Mouse (Mus musculus): ENCODE data around the gene Rbm8a. TPM values are rescaled to one million over a fixed set of nuclear protein-coding genes. Genes with fewer than 3 reads are reported as not detected.

Rbm8a gene
- total and polyA plus RNA-seq, 3 experiments, result 47.4 to 115 (median 47.6) TPM

- no peak for TF ChIP-seq CTCF (IDR thresholded peaks at IDR 0.05; ENCODE audit: low read depth, low read length)
- TF ChIP-seq POLR2AphosphoS5 (IDR thresholded peaks at IDR 0.05; ENCODE audit: insufficient replicate concordance, low read depth, low read length), result no peak
- TF ChIP-seq TAL1 (conservative IDR thresholded peaks at IDR 0.05; ENCODE audit: low read depth, low read length), result no peak
- TF ChIP-seq GATA2 (IDR thresholded peaks at IDR 0.05; ENCODE audit: borderline replicate concordance, low read depth, low read length), result no peak
- TF ChIP-seq GATA1 (IDR thresholded peaks at IDR 0.05; ENCODE audit: borderline replicate concordance, low read length), result no peak
- ATAC-seq (ENCODE audit: extremely low read depth, insufficient number of reproducible peaks, low FRiP score, poor library complexity, severe bottlenecking) (no peak), DNase-seq (ENCODE audit: low spot score) (no peak)
- H3K27me3 ChIP-seq (ENCODE audit: insufficient read depth, low read length), result peaks cover 25% of the 10 kb centered on the region
- no peaks in the 10 kb centered on the region for H3K36me3 ChIP-seq (replicated peaks)
- no peak overlapping the region for H3K4me3 ChIP-seq (ENCODE audit: low read depth, low read length)
- peaks cover 18% of the 10 kb centered on the region for H3K4me1 ChIP-seq (ENCODE audit: insufficient read depth, low read depth, low read length)
- H3K9me3 ChIP-seq (replicated peaks), result no peaks in the 10 kb centered on the region
Observed at GRCm38 (mm10) chr3:96666916-96667315, 37.2 kb downstream of the Rbm8a start.

DNA sequence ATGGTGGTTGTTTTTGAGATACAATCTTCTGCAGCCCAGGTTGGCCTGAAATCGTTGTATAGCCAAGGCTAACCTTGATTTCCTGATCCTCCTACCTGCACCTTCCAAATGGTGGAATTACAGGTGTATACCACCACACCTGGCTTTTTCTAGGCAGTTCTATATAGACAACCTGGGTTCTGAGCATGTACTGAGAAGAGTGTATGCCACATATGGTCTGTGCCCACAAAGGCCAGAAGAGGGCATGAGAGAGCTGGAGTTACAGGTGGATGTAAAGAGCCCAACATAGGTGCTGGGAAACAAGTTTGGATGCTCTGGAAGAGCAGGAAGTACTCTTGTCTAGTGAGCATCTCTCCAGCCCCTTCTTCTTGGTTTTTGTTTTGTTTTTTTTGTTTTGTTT lies 37.6 kb downstream of the Rbm8a start:
- peaks cover 29% of the 10 kb centered on the region for H3K27me3 ChIP-seq (ENCODE audit: insufficient read depth, low read length)
- DNase-seq (ENCODE audit: low spot score), result no peak
- H3K4me1 ChIP-seq (ENCODE audit: insufficient read depth, low read depth, low read length), result peaks cover 18% of the 10 kb centered on the region
- H3K9me3 ChIP-seq (replicated peaks), result no peaks in the 10 kb centered on the region
- no peaks in the 10 kb centered on the region for H3K36me3 ChIP-seq (replicated peaks)
- no peak for TF ChIP-seq GATA1 (IDR thresholded peaks at IDR 0.05; ENCODE audit: borderline replicate concordance, low read length)
- TF ChIP-seq CTCF (IDR thresholded peaks at IDR 0.05; ENCODE audit: low read depth, low read length), result peak; percentile 7; the same call in 1 of the 2 replicates
- H3K4me3 ChIP-seq (ENCODE audit: low read depth, low read length), result no peak overlapping the region
- ATAC-seq (ENCODE audit: extremely low read depth, insufficient number of reproducible peaks, low FRiP score, poor library complexity, severe bottlenecking), result no peak

- Histone ChIP-seq H3K4me1 (ENCODE audit: insufficient read depth, low read depth, low read length) (peaks cover 16% of the 10 kb centered on the region), H3K9me3 (replicated peaks) (no peaks in the 10 kb centered on the region), H3K27me3 (ENCODE audit: insufficient read depth, low read length) (peaks cover 37% of the 10 kb centered on the region), H3K4me3 (ENCODE audit: low read depth, low read length) (no peak overlapping the region), H3K36me3 (replicated peaks) (no peaks in the 10 kb centered on the region)
- TF ChIP-seq TAL1 (conservative IDR thresholded peaks at IDR 0.05; ENCODE audit: low read depth, low read length), result no peak
- no peak for TF ChIP-seq POLR2AphosphoS5 (IDR thresholded peaks at IDR 0.05; ENCODE audit: insufficient replicate concordance, low read depth, low read length)
- TF ChIP-seq GATA2 (IDR thresholded peaks at IDR 0.05; ENCODE audit: borderline replicate concordance, low read depth, low read length), result no peak
- DNase-seq (ENCODE audit: low spot score) (no peak), ATAC-seq (ENCODE audit: extremely low read depth, insufficient number of reproducible peaks, low FRiP score, poor library complexity, severe bottlenecking) (no peak)
Observed at GRCm38 (mm10) chr3:96668424-96669067, 38.8 kb downstream of the Rbm8a start.

GRCm38 (mm10) chr3:96669727-96670468 lies 40.2 kb downstream of the Rbm8a start, which contains the start of gene Ankrd35:
Gene Ankrd35, plus strand, starts transcription at chr3:96670131.
- Histone ChIP-seq H3K4me3 (ENCODE audit: low read depth, low read length) (peak within 1 kb of the TSS; percentile 67; the same call in 1 of the 2 replicates), H3K36me3 (replicated peaks) (no peaks in the 10 kb centered on the region), H3K4me1 (ENCODE audit: insufficient read depth, low read depth, low read length) (peaks cover 12% of the 10 kb centered on the region), H3K27me3 (ENCODE audit: insufficient read depth, low read length) (peaks cover 40% of the 10 kb centered on the region), H3K9me3 (replicated peaks) (no peaks in the 10 kb centered on the region)
- TF ChIP-seq TAL1 (conservative IDR thresholded peaks at IDR 0.05; ENCODE audit: low read depth, low read length) (no peak), POLR2AphosphoS5 (IDR thresholded peaks at IDR 0.05; ENCODE audit: insufficient replicate concordance, low read depth, low read length) (no peak), GATA1 (IDR thresholded peaks at IDR 0.05; ENCODE audit: borderline replicate concordance, low read length) (no peak), CTCF (IDR thresholded peaks at IDR 0.05; ENCODE audit: low read depth, low read length) (no peak), GATA2 (IDR thresholded peaks at IDR 0.05; ENCODE audit: borderline replicate concordance, low read depth, low read length) (no peak)
- DNase-seq (ENCODE audit: low spot score), result peak; percentile 75
- ATAC-seq (ENCODE audit: extremely low read depth, insufficient number of reproducible peaks, low FRiP score, poor library complexity, severe bottlenecking), result peak; percentile 54

- peaks cover 40% of the 10 kb centered on the region for H3K27me3 ChIP-seq (ENCODE audit: insufficient read depth, low read length)
- H3K4me3 ChIP-seq (ENCODE audit: low read depth, low read length), result no peak overlapping the region
- H3K4me1 ChIP-seq (ENCODE audit: insufficient read depth, low read depth, low read length), result peaks cover 21% of the 10 kb centered on the region
- H3K9me3 ChIP-seq (replicated peaks), result no peaks in the 10 kb centered on the region
- no peak for ATAC-seq (ENCODE audit: extremely low read depth, insufficient number of reproducible peaks, low FRiP score, poor library complexity, severe bottlenecking)
- TF ChIP-seq CTCF (IDR thresholded peaks at IDR 0.05; ENCODE audit: low read depth, low read length), result no peak
- no peak for DNase-seq (ENCODE audit: low spot score)
- H3K36me3 ChIP-seq (replicated peaks), result no peaks in the 10 kb centered on the region
Observed at GRCm38 (mm10) chr3:96671519-96671918, 41.8 kb downstream of the Rbm8a start.

DNA sequence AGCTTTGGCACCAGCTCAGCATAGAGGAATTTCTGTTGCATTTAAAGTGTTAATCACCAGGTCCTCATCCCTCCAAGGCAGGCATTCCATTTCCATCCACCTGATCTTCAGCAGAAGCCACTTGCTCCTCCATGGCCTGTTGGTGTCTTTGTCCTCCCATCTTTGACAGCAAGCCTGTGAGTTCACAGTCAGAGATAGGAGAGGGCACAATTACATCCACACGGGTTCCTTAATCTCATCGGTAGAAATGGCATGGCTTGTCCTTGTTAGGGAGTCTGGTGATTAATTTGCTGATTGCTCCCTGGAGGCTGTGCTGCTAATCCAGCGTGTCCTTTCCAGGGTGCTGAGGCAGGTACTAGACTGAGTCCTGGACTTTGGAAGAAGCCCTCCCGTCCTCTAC lies 43.8 kb downstream of the Rbm8a start:
- Histone ChIP-seq H3K4me3 (ENCODE audit: low read depth, low read length) (no peak overlapping the region), H3K36me3 (replicated peaks) (no peaks in the 10 kb centered on the region), H3K9me3 (replicated peaks) (no peaks in the 10 kb centered on the region), H3K4me1 (ENCODE audit: insufficient read depth, low read depth, low read length) (peaks cover 21% of the 10 kb centered on the region), H3K27me3 (ENCODE audit: insufficient read depth, low read length) (peaks cover 40% of the 10 kb centered on the region)
- ATAC-seq (ENCODE audit: extremely low read depth, insufficient number of reproducible peaks, low FRiP score, poor library complexity, severe bottlenecking), result no peak
- TF ChIP-seq TAL1 (conservative IDR thresholded peaks at IDR 0.05; ENCODE audit: low read depth, low read length) (no peak), GATA2 (IDR thresholded peaks at IDR 0.05; ENCODE audit: borderline replicate concordance, low read depth, low read length) (no peak), GATA1 (IDR thresholded peaks at IDR 0.05; ENCODE audit: borderline replicate concordance, low read length) (no peak), POLR2AphosphoS5 (IDR thresholded peaks at IDR 0.05; ENCODE audit: insufficient replicate concordance, low read depth, low read length) (no peak), CTCF (IDR thresholded peaks at IDR 0.05; ENCODE audit: low read depth, low read length) (no peak)
- no peak for DNase-seq (ENCODE audit: low spot score)

Measured in G1E (cell line).